Mouse (Mus musculus): ENCODE measurements around the gene Tmsb15b1.
"Not testable (repeated sequence)": the region's sequence is repeated elsewhere in the genome, so short reads cannot be mapped to it uniquely, and the experiment has no call there.

The Tmsb15b1 gene

GRCm38 (mm10) chrX:136976424-136977084 lies at the start of gene Tmsb15b1, which contains the start of gene Tmsb15l:
Gene Tmsb15b1, minus strand, starts transcription at chrX:136976874.
Gene Tmsb15l, minus strand, starts transcription at chrX:136976869.
- DNase-seq (ENCODE audit: inconsistent ontology term) = peak; percentile 84

GRCm38 (mm10) chrX:137019310-137019709 lies 42.6 kb upstream of the Tmsb15b1 start:
- DNase-seq (ENCODE audit: inconsistent ontology term) = peak; percentile 25

GRCm38 (mm10) chrX:137017668-137018067 lies 41.0 kb upstream of the Tmsb15b1 start:
- DNase-seq (ENCODE audit: inconsistent ontology term) = no peak

GRCm38 (mm10) chrX:137015099-137015709 lies 38.5 kb upstream of the Tmsb15b1 start:
- peak; percentile 19 for DNase-seq (ENCODE audit: inconsistent ontology term)

- no peak for DNase-seq (ENCODE audit: inconsistent ontology term)
Observed at GRCm38 (mm10) chrX:136996256-136996655, 19.6 kb upstream of the Tmsb15b1 start.

- DNase-seq (ENCODE audit: inconsistent ontology term) = peak; percentile 30
Observed at GRCm38 (mm10) chrX:136993641-136994040, 17.0 kb upstream of the Tmsb15b1 start.

- DNase-seq (ENCODE audit: inconsistent ontology term) = peak; percentile 71
Observed at GRCm38 (mm10) chrX:136992978-136993547, 16.4 kb upstream of the Tmsb15b1 start, which contains the start of gene Zcchc18. Gene Zcchc18, plus strand, starts transcription at chrX:136993155.

- DNase-seq (ENCODE audit: inconsistent ontology term) = peak; percentile 9
Observed at GRCm38 (mm10) chrX:136992191-136992965, 15.7 kb upstream of the Tmsb15b1 start.

GRCm38 (mm10) chrX:136991274-136991673 lies 14.6 kb upstream of the Tmsb15b1 start:
- no peak for DNase-seq (ENCODE audit: inconsistent ontology term)

GRCm38 (mm10) chrX:136986039-136986438 lies 9.4 kb upstream of the Tmsb15b1 start:
- DNase-seq (ENCODE audit: inconsistent ontology term) = no peak

- no peak for DNase-seq (ENCODE audit: inconsistent ontology term)
Observed at GRCm38 (mm10) chrX:136978616-136979015, 1.9 kb upstream of the Tmsb15b1 start.

GRCm38 (mm10) chrX:136975397-136975796 lies 1.3 kb downstream of the Tmsb15b1 start, which contains the start of gene Tmsb15b2:
Gene Tmsb15b2, minus strand, starts transcription at chrX:136975497.
- DNase-seq (ENCODE audit: inconsistent ontology term) = not testable (repeated sequence)

- DNase-seq (ENCODE audit: inconsistent ontology term) = no peak
Observed at GRCm38 (mm10) chrX:136959688-136960087, 17.0 kb downstream of the Tmsb15b1 start.

- DNase-seq (ENCODE audit: inconsistent ontology term) = not testable (repeated sequence)
Observed at GRCm38 (mm10) chrX:136958300-136958699, 18.4 kb downstream of the Tmsb15b1 start.

- DNase-seq (ENCODE audit: inconsistent ontology term) = peak; percentile 69
Observed at GRCm38 (mm10) chrX:136957583-136958279, 18.9 kb downstream of the Tmsb15b1 start.

- no peak for DNase-seq (ENCODE audit: inconsistent ontology term)
Observed at GRCm38 (mm10) chrX:136937985-136938384, 38.7 kb downstream of the Tmsb15b1 start.

- DNase-seq (ENCODE audit: inconsistent ontology term) = no peak
Observed at GRCm38 (mm10) chrX:136927031-136927430, 49.6 kb downstream of the Tmsb15b1 start, which contains the start of gene H2bfm. Gene H2bfm, plus strand, starts transcription at chrX:136927325.

GRCm38 (mm10) chrX:136925863-136926262 lies 50.8 kb downstream of the Tmsb15b1 start:
- DNase-seq (ENCODE audit: inconsistent ontology term) = no peak
